Mouse (Mus musculus) T-helper 17 cell (primary cell): ENCODE measurements around the gene Tll2.

Experiments used
- in situ Hi-C, 2 experiments: fragments of 300-600 bp; cut with MboI, MseI; formaldehyde crosslinking; loops; 1 replicate in 1 of 2; 2 replicates in 1 of 2; pipeline ENCODE4 v1.15.1; 2025; ENCODE audit warnings: high pct_unique_total_duplicates in 2 of 2

Tll2 gene

DNA sequence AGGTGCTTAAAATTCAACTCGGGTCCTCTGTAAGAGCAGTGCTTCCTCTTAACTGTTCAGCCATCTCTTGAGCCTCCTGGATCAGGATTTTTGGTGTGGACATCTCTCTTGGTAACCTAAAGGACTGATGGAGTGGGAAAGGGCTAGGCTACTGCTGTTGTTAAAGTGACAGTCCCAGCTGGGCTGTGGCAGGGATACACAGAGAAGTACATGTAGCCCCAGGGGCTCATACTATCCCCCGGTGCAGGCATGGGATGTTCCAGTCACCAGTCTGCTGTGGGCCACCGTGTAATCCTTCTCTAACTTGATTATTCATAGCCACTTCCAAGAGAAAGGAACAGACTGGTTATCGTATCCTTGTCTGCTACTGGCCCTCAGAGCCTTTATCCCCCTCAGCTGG is 109.6 kb downstream of the Tll2 start:
- in situ Hi-C loops: loop anchor here in 1 of 2 experiments (5.0 kb wide), 1 partner anchor 95 kb away; no protein-coding TSS in a partner anchor

DNA sequence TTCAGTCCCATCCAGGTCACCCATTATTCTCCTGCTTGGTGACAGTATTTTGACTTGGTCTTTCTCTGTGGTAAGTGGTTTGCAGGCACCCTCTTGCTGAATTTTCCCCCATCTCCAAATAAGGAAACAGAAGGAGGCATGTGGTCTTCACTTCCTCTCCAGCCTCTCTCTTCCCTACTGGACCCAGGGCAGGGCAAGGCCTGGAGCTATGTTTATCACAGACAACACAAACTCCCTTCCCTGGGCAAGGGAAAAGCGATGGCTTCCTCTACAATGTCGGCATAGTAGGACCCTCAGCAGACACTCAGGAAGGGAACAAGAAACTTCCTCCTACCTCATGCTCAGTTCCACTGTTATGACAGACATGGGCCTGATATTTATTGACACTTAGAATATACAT is 114.7 kb downstream of the Tll2 start:
- in situ Hi-C loops: no loop called here

DNA sequence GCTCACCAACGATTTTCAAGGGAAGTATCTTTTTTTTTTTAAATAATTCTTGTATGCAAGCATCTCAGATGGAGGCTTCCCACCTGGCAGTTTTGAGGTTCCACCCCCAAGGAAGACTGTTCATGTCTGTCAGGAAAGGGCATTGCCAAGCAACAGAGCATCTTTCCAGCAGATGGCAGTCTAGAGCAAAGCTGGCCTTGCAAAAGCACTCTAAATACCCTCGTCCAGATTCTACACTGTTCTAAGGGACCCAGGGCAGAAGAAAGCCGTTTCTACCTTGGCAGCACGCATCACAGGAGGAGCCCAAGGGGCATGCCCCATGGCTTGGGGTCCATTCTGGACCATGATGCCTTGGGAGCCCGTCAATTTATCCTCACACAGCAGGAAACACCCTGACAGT is 116.8 kb downstream of the Tll2 start:
- in situ Hi-C loops: loop anchor here in 1 of 2 experiments (10.0 kb wide), 1 partner anchor 135 kb away; no protein-coding TSS in a partner anchor

- in situ Hi-C loops: loop anchor here in 1 of 2 experiments (10.0 kb wide), 1 partner anchor 136 kb away; no protein-coding TSS in a partner anchor
These were observed 118.1 kb downstream of the Tll2 start for GRCm38 (mm10) chr19:41088491-41088890.

- in situ Hi-C loops: loop anchor here in 1 of 2 experiments (10.0 kb wide), 1 partner anchor 137 kb away; no protein-coding TSS in a partner anchor
These were observed 118.7 kb downstream of the Tll2 start for GRCm38 (mm10) chr19:41087901-41088300.

DNA sequence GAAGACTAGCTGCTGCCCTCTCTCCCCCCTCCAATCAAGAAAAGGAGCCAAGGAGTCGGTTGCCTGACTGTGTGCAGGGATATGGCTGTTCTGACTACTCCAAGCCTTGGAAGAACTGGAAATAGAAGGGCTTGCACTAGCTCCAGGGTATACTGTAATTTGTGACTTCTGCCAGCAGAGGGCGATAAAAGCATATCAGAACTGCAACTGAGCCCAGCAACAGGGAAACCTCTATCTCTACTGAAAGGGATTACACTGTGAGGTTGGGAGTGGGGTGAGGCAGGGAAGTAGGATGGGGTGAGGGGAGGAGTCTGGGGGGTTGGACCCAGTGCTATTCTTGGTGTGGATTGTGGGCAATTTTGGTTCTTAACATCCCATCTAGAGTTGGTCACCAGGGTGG is 119.9 kb downstream of the Tll2 start:
- in situ Hi-C loops: loop anchor here in 1 of 2 experiments (10.0 kb wide), 1 partner anchor 138 kb away; no protein-coding TSS in a partner anchor

DNA sequence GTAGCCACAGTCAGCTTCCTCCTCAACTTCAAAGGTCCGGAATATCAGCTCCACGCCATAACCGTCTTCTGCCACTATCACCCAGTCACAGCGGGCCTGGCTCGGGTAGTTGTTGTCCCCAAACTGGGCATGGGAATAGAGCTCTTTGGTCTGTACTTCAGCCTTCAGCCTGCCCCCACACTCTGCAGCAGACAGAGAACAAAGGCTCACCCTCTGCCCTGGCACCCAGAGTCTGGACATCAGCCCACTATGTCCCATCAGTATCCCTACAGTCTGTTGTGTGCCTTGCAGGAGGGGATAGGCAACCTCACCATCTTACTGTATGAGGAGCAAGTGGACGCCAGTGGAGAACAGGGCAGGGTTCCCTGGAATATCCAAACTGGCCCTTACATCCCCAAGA is 120.3 kb downstream of the Tll2 start:
- in situ Hi-C loops: loop anchor here in 1 of 2 experiments (10.0 kb wide), 1 partner anchor 139 kb away; no protein-coding TSS in a partner anchor

DNA sequence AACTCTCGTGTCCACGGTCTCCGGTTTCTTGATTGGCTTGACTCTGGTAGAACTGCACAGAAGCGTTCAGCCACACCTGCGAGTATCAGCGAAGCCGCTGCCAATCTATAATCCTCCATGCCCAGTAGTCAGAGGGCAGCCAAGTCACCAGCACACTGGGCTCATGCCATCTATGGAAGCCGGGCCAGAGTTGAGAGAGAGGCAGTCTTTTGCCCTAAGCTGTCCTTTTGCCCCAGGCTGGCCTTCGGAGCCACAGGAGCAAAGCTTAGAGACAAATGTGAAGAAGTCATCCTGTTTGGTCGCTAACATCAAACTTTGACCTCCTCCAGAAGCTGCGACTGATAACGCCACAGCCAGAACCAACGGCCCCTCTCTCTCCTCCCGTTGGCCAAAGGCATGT is 123.0 kb downstream of the Tll2 start:
- in situ Hi-C loops: loop anchor here in 1 of 2 experiments (10.0 kb wide), 1 partner anchor 141 kb away; no protein-coding TSS in a partner anchor

DNA sequence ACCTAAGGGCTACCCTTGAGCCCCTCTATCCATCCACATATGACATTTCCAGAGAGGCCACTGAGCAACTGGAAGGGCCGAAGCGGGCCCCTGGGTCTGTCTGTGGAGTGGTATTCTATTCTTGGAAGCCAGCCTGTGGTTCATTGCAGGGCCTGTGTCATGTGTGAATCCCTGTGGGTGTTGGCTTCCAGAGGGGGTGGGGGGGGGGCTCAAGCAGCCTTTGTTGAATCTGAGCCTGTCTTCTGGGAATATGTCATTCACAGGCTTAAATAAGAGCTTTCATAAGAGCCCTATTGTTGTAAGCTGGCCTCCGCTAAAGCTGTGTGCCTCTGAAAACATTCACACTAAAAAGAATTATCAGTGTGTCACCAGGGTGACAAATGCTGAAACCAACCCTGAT is 125.0 kb downstream of the Tll2 start:
- in situ Hi-C loops: loop anchor here in 1 of 2 experiments (10.0 kb wide), 1 partner anchor 143 kb away; no protein-coding TSS in a partner anchor

- in situ Hi-C loops: no loop called here
These were observed 129.7 kb downstream of the Tll2 start, which contains the start of gene Opalin for GRCm38 (mm10) chr19:41076906-41077305. Opalin (minus strand) TSS chr19:41077113.

DNA sequence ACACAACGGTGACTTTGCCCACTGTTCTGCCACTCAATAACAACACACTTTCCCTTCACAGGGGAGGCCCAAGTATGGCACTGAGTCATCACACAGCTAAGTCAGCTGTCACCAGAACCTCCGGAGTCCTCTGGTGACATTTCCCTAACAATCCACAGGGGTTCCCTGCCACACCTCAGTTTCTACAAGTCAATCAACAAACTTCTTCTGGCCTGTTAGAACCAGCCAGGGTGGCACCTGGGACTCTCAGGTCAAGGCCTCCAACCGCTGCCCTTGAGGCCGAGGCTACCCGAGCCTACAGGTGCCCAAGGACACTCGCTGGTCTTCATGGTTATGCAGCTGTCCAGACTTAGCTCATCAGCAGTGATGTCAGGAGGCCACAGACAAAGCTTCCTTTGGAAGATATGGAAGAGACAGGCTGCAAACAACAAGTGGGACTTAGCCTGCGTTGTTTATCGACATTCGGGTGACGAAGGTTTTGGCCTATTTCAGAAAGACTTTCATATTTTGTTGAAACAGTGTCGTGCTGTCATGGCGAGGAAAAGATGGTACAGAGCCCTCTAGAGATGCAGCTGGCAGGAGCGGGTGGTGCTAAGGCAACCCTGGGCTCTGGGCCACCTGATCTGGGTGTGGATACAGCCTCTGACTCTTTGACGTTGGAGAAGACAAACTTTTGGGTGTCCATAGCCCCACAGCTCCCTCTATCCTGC is 132.7 kb downstream of the Tll2 start:
- in situ Hi-C loops: no loop called here

DNA sequence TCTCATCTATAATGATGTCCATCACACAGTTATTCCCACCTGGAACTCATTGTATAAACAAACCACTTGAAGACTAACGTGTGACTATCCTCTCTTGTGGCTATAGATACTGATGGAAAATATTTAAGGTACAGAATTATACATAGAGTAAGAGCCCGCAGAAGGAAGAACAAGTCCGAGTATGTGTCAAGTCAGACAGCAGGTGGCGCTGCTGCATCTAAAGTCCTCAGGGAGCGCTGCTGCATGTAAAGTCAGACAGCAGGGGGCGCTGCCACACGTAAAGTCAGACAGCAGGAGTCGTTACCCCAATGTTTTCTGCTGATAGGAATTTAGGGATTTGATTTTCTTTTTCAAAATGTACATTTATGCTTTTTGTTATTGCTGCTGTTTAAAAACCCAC is 135.1 kb downstream of the Tll2 start:
- in situ Hi-C loops: no loop called here

DNA sequence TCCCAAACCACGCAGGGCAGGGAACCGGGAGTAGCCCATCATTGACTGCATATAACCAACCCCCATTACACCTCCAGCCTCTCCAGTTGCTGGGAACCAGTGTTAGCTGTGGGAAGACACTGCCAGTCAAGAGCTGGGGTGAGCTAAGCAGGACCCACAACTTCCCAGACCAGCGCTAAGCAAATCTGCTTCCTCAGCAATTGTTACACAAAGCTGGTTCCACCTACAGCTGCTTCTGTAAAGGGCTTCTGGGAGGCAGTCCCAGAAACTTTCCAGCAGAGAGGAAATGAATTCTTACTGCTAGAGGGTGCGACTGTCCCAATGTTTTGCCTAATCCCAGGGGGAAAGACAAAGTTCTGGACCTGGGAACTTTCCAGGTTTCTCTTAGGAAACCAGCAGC is 151.9 kb downstream of the Tll2 start:
- in situ Hi-C loops: loop anchor here in 1 of 2 experiments (5.0 to 10.0 kb wide), 2 partner anchors 37 to 300 kb away; no protein-coding TSS in a partner anchor

DNA sequence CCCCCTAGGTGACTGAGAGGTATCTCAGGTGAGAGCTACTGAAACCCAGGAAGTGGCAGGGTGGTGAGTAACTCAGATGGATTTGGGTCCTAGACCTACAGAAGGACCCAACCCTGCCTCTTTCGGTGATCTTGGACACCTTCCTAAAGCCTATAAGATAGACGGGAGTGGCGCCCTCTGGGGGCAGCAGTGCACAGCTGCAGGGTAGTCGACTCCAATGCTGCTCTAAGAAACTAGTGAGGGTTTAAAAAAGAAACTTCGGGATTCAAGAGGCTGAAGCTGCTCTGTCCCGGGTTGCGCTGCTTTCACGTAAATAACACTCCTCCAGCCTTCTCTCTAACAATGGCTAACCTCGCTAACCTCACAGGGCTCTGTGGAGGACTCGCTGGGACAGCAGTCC is 153.1 kb downstream of the Tll2 start:
- in situ Hi-C loops: loop anchor here in 1 of 2 experiments (5.0 to 10.0 kb wide), 2 partner anchors 36 to 299 kb away; no protein-coding TSS in a partner anchor

GRCm38 (mm10) chr19:41052247-41052646 is 154.4 kb downstream of the Tll2 start:
- in situ Hi-C loops: loop anchor here in 1 of 2 experiments (5.0 to 10.0 kb wide), 2 partner anchors 35 to 297 kb away; no protein-coding TSS in a partner anchor

GRCm38 (mm10) chr19:41051714-41052113 is 154.9 kb downstream of the Tll2 start:
- in situ Hi-C loops: loop anchor here in 1 of 2 experiments (5.0 to 10.0 kb wide), 2 partner anchors 34 to 297 kb away; no protein-coding TSS in a partner anchor

DNA sequence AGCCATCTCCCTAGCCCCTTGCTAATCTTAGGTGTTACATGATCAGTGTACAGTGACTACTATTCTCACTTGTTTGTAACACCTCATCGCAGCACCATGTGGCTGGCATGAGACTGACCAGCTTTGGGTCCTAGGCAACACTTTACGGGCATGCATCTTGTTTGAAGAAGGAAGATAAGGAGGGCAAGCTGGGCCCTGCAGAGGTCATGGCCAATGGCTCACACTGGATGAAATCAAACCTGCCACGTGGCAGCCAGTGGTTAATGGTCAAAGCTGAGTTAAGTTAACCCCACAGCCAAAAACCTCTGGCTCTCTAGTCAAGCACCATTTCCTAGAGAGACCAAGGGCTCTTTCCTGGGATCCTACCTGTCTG is 158.5 kb downstream of the Tll2 start:
- in situ Hi-C loops: no loop called here

- in situ Hi-C loops: no loop called here
These were observed 159.0 kb downstream of the Tll2 start for GRCm38 (mm10) chr19:41047437-41048186.

DNA sequence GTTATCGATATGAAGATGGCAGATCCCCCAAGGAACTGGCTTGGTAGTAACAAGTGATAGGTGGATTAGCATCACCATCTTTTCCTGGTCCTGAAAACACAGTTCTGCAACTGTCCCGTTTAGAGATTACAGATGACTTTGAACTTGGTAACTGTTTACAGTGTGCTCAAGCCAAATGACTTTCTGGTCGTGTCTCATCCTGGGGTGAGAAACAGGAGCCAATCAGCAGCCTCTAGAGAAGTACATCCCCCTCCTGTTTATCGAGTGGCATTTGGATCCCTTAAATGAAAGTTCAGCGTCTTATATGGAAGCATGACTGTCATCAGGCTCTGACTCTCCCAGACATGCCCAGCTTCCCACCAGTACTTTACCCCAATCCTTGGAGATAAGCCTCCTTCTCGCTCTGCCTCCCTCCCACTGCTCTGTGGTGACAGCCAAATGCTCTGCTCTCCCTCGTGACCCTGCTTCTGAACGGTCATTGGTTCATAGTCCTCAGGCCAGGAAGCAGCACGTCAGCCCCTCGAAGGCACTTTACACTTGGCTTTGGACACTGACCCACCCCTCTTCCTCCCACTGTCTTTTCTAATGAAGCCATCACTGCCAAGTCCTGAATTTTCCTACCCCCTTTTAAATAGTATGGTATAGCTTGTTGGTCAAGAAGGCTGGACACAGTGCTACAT is 161.4 kb downstream of the Tll2 start:
- in situ Hi-C loops: no loop called here

- in situ Hi-C loops: no loop called here
These were observed 167.5 kb downstream of the Tll2 start for GRCm38 (mm10) chr19:41039110-41039509.

GRCm38 (mm10) chr19:41035809-41036551 is 170.7 kb downstream of the Tll2 start:
- in situ Hi-C loops: no loop called here
